Mouse (Mus musculus): ENCODE measurements around the gene Atp5e. TPM values are rescaled to one million over a fixed set of nuclear protein-coding genes. Genes with fewer than 3 reads are reported as not detected.

The Atp5e gene
- 1,680 and 1,841 TPM in 2 replicates for polyA plus RNA-seq (2021; fragmentation: Nextera tagmentation)
- long read RNA-seq, experiment 1, transcript Atp5e-201 (3 exons, 421 nt): major isoform, 468 of 470 reads
- long read RNA-seq, experiment 1, partial matches to known transcripts: 0 of 470 reads
- long read RNA-seq, experiment 1, other reads (novel, unspliced or antisense): 2 of 470 reads
- long read RNA-seq, experiment 2, transcript Atp5e-201 (3 exons, 421 nt): major isoform, 21 of 24 reads
- long read RNA-seq, experiment 2, partial matches to known transcripts: 0 of 24 reads
- long read RNA-seq, experiment 2, other reads (novel, unspliced or antisense): 2 of 24 reads

GRCm38 (mm10) chr2:174463789-174464523 is at the start of gene Atp5e:
TSS of gene Atp5e (minus strand) at chr2:174464105.

GRCm38 (mm10) chr2:174472818-174473549 is 9.1 kb upstream of the Atp5e start, which contains the start of gene Prelid3b:
TSS of gene Prelid3b (minus strand) at chr2:174473081.

GRCm38 (mm10) chr2:174450353-174450752 is 13.6 kb downstream of the Atp5e start, which contains the start of gene Tubb1:
TSS of gene Tubb1 (plus strand) at chr2:174450695.

GRCm38 (mm10) chr2:174438737-174439449 is 25.0 kb downstream of the Atp5e start, which contains the start of gene Ctsz:
TSS of gene Ctsz (minus strand) at chr2:174439039.

GRCm38 (mm10) chr2:174415731-174416310 is 48.1 kb downstream of the Atp5e start, which contains the start of gene Nelfcd:
TSS of gene Nelfcd (plus strand) at chr2:174415804.

Other genes starting within 250 kb of the Atp5e start
- gene Gnas, start 179.8 kb downstream of the Atp5e start, polyA plus RNA-seq (2021; fragmentation: Nextera tagmentation): 511 and 534 TPM in 2 replicates
- 32.6 and 77.3 TPM in 2 replicates for gene Gm20721, start 117.4 kb downstream of the Atp5e start, polyA plus RNA-seq (2021; fragmentation: Nextera tagmentation)
- 47.3 and 47.8 TPM in 2 replicates for gene Nelfcd, start 48.3 kb downstream of the Atp5e start, polyA plus RNA-seq (2021; fragmentation: Nextera tagmentation)
- gene Ctsz, start 25.1 kb downstream of the Atp5e start, polyA plus RNA-seq (2021; fragmentation: Nextera tagmentation): 122 and 156 TPM in 2 replicates
- not detected in 2 replicates for gene Tubb1, start 13.4 kb downstream of the Atp5e start, polyA plus RNA-seq (2021; fragmentation: Nextera tagmentation)
- gene Prelid3b, start 9.0 kb upstream of the Atp5e start, polyA plus RNA-seq (2021; fragmentation: Nextera tagmentation): 102 and 103 TPM in 2 replicates
- 1.3 and 1.5 TPM in 2 replicates for gene Zfp831, start 179.4 kb upstream of the Atp5e start, polyA plus RNA-seq (2021; fragmentation: Nextera tagmentation)

Data from layer of hippocampus, adult 6 months (tissue).